Mouse (Mus musculus): ENCODE results near the gene Pom121.

DNA sequence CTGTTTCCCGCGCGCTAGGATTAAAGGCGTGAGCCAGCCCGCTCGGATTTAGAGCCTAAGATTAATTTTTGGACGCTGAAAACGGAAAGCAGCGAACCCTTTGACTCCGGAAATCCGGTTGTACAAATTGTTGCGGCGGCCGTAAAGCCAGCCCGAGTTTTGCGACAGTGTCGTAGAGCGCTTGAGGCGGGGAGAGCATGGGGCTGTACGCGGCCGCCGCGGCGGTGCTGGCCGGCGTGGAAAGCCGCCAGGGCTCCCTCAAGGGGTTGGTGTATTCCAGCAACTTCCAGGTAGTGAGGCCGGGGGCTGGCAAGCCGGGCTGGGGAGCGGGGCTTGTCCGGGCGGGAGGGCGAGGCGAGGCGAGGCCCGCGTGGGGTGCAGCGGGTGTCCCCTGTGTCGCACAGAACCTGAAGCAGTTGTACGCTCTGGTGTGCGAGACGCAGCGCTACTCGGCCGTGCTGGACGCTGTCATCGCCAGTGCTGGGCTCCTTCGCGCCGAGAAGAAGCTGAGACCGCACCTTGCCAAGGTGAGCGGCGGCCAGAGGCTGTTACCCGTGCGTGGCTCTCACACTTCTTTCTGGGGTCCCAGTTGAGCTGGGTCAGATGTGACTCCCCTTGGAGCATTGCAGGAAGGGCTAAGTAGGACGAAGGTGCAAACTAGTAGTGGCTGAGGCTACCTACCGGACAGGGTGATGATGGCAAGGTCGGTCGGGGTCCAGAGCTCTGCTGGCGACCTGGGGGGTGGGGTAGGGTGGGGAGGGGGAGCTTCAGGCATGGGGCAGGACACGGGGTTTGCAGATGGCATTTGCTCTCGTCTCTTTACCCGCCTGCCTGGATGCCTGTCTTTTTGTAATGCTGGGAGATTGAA, 24.3 kb downstream of the Pom121 start, which contains the start of gene Nsun5:
- TF ChIP-seq POLR2A (IDR thresholded peaks at IDR 0.05; ENCODE audit: extremely low read depth, insufficient read depth, low read length) = peak; percentile 54
- TF ChIP-seq CTCF (IDR thresholded peaks at IDR 0.05; ENCODE audit: low read depth, low read length) = no peak

Data from liver, adult 2 months (tissue).